Mouse (Mus musculus) activated CD4-positive, CD25-positive, alpha-beta regulatory T cell, adult 4 months (primary cell): ENCODE data around the gene Creb3l2. TPM values are rescaled to one million over a fixed set of nuclear protein-coding genes. Genes with fewer than 3 reads are reported as not detected.
A peak's percentile ranks its signal among the peaks of the same experiment; 100 is the strongest.

Experiments
- ATAC-seq: one replicate; pipeline ENCODE4 v1.8.0; 2017
- polyA plus RNA-seq, 2 experiments: library from polyadenylated mRNA; unstranded; fragments of 100-300 nt; shearing (Covaris generic); gene quantifications; one replicate each; pipeline ENCODE4 v1.2.1; 2017

Gene Creb3l2
- polyA plus RNA-seq, 2 experiments from 2014 or later: 3.0 to 3.6 TPM

GRCm38 (mm10) chr6:37441251-37442011, 515 bp downstream of the Creb3l2 start:
- peak; percentile 8 for ATAC-seq

- ATAC-seq: no peak
Measured at GRCm38 (mm10) chr6:37440491-37441250, 1.3 kb downstream of the Creb3l2 start.

- no peak for ATAC-seq
Measured at GRCm38 (mm10) chr6:37439676-37440490, 2.1 kb downstream of the Creb3l2 start.

DNA sequence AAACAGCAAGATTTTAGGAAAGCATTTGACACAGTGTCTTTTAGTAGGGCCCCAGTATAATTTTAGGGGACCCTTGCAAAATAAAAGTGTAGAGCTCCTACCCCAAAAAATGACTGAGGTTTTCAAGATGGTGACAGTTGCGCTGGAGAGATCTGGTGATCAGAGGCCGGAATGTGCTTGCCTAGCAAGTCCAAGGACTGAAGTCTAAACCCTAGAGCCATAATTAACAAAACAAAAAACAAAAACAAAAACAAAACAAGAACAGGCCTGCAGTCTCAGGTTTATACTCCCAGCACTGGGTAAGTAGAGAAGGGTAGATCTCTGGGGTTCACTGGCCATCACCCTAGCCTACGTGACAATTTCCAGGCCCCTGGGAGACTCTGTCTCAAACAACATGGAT, 3.4 kb downstream of the Creb3l2 start:
- no peak for ATAC-seq

DNA sequence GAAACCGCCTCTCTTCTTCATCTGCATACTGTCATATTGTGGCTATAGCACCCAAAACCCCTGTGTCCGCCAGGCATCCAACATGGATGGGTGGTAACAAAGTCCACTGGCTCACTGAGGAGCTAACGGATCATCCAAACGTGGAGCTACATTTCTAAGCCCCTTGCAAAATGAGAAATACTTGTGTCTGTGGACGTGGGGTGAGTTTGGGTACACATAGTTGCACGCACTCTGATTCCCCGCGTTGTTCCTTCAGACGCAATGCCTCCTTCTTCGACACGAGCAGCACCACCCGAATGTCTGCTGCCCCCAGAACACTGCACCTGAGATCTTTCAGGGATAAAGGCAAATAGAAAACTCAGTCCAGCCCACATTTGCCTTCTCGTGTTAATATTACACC, 4.9 kb downstream of the Creb3l2 start:
- no peak for ATAC-seq

DNA sequence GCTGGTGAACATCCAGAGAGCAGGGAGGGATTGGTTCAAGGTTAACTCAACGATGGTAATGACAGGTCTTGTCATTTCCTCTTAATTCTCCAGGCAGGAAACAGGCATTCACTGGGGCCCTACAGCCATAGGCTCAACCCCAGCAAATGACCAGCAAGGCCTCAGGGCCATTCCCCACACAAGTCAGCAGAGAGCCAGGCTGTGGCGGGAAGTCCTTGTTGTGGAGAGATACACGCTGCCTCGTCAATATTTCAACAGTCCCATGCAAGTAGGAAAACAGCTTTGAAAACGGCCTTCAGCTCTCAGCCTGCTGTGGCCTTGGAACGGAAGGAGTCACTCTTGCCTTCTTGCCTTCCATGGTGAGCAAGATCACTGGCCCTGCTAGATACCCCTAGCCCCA, 6.6 kb downstream of the Creb3l2 start:
- ATAC-seq: no peak

DNA sequence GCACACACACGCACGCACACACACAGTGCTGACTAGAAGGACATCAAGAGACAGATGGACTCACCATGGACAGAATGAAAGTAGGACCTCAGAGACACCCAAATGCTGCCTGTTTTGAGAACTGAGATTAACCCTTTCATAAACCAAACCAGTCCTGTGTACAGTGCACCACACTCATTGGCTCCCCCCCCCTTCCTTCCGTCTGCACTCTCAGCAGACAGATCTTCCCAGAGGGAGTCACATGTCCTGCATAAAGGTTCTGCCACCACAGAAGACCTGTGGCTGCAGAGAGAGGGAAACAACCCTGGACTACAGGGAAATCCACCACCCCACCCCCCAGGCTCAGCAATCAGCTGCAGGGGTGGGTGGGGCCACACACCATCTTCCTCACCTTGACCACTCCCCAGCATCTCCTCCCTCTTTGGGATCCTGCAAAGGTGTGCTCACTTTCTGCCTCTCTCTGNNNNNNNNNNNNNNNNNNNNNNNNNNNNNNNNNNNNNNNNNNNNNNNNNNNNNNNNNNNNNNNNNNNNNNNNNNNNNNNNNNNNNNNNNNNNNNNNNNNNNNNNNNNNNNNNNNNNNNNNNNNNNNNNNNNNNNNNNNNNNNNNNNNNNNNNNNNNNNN, 12.0 kb downstream of the Creb3l2 start:
- no peak for ATAC-seq

DNA sequence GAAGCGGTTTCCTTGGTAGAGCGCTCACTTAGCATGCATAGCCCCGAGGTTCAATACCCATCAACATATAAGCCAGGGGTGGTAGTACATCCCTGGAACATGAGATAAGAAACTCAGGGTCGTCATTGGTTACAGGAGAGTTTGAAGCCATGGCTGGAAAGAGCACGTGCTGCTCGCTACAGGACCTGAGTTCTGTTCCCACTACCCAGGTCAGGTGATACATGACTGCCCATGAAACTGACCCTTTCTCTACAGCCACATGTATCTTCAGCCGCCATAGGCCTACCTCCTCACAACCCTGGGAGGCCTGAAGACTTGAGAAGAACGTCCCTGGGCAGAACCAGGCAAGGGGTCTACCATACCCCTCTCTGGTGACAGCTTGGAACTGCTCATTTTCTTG, 13.0 kb downstream of the Creb3l2 start:
- ATAC-seq: no peak

DNA sequence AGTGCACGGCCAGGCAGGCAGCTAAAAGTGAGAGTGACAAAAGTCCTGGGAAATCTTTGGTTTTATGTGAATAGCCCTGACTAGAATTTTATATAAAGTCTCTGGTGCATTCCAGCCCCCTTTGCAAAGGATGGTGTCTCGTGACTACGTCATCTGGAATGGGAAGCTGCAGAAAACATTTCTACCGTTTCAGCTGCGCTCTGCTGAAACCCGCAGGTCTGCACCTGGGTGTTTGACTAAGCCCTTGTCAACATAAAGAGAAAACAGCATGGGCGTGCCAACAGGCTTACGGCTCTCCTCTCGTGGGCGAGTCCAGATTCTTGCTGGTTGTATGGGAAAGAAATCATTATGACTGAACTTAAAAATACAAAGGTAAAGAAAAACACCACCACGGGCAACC, 13.9 kb downstream of the Creb3l2 start:
- no peak for ATAC-seq

DNA sequence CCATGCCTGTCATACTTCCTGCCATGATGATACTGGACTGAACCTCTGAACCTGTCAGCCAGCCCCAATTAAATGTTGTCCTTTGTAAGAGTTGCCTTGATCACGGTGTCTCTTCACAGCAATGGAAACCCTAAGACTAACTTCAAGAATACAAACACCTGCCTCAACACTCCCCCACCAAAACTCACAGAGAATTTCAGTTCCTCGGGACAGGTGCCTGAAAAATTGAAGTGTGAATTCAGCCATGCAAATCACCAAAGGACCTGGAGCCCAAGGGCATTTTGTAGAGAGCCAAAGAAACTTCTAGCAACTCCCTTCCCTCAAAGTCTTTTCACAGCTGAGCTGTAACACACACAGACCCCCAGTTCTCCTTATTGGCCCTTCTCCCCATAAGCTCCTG, 15.3 kb downstream of the Creb3l2 start:
- ATAC-seq: no peak

- no peak for ATAC-seq
Measured at GRCm38 (mm10) chr6:37425833-37426232, 16.1 kb downstream of the Creb3l2 start.

DNA sequence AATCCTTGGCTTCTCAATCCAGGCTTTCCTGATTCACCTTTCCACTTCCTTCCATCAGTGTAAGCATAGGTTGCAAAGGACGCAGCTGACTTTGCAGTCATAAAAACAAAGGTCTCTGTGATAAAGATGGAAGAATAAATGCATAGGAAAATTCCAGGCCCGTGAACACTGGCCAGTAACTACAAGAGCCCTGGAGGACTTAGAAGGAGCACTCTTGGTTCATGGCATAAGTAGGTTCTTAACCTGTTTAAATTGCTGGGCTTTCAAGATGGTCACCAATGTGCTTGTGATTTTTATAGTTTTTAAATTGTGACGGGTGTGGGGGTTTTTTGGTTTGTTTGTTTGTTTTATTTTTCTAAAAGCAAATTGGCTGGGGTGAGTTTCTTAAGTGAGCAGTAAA, 16.9 kb downstream of the Creb3l2 start:
- ATAC-seq: no peak

- no peak for ATAC-seq
Measured at GRCm38 (mm10) chr6:37424374-37424773, 17.6 kb downstream of the Creb3l2 start.

DNA sequence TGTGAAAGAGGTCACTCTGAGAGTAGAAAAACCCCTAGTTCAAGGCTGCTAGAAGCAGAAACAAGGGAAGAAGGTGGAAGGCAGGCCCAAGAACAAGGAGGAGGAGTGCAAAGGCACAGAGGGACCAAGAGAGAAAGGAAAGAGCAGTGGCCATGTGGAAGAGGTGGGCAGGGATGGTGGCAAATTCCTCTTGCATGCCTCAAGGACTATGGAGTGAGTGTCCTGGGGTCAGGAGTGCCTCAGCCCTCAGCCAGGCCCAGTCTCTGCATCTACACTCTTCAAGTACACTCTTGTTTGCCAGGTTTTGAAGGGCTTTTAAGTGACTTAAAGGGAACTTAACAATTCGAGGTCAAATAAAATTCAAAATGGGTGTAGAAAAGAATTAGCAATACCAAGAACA, 18.6 kb downstream of the Creb3l2 start:
- ATAC-seq: no peak

- ATAC-seq: no peak
Measured at GRCm38 (mm10) chr6:37421124-37421523, 20.8 kb downstream of the Creb3l2 start.

DNA sequence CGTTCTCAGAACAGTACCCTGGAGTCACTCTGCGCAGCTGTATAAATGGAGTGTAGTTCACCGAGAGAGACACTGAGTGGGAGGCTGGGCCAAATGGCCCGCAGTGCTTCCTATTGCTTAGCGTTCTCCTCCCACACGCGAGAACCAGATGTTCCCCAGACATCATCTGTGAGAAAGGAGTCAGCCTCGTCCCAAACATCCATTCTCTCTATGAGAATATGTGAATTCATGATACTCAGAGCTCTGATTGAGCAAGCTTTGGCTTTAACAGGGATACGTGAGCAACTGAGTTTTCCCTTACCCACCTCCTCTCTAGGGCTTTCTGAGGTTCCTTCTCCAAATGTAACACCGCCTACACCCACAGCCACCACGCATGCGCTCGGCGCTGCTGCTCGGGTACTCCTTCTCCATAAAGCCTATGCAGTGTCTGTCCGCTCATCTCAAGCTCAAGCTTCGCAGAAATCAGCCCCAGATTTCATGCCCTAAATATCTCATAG, 22.5 kb downstream of the Creb3l2 start:
- ATAC-seq: no peak

- ATAC-seq: no peak
Measured at GRCm38 (mm10) chr6:37418931-37419330, 23.0 kb downstream of the Creb3l2 start.

DNA sequence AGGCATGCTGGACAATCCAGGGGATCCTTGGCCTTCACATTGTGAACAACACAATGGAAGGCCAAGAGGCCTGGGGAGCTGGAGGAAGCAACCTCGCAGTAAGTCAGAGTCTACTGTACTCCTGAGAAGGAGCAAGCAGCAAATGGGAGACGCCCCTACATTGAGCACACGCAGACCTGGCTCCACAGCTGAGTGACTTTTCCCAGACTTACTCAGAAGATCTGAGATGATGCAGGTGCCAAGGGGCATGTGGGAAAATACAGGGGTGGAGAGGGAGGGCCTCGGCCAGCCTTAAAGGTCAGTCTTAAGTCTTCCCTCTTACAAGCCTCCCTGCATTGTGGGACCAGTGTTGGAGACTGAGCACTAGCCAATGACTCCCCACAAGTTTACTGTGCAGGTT, 25.2 kb downstream of the Creb3l2 start:
- no peak for ATAC-seq

- ATAC-seq: no peak
Measured at GRCm38 (mm10) chr6:37415505-37415904, 26.4 kb downstream of the Creb3l2 start.

DNA sequence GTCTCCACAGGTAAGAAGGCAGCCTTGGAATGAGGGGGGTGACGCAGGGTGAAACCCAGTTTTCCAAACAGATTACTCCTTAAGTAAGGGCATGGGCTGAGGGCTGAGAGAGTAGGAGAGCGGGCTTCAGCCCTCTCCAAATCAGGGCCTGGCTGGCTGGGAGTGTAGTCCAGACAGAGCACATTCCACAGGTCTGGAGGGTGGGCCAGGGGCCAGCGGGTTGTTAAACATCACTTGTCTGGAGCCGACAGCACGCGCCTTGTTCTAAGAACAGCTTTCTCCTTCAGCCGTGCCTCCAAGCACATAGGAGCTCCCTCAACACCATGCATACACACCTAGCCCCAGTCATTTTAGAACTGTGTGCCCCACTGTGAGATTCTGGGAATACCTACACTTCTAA, 26.9 kb downstream of the Creb3l2 start:
- ATAC-seq: no peak

- ATAC-seq: no peak
Measured at GRCm38 (mm10) chr6:37414576-37414975, 27.4 kb downstream of the Creb3l2 start.

GRCm38 (mm10) chr6:37411696-37412095, 30.2 kb downstream of the Creb3l2 start:
- ATAC-seq: no peak

GRCm38 (mm10) chr6:37409829-37410228, 32.1 kb downstream of the Creb3l2 start:
- ATAC-seq: no peak
